Mouse (Mus musculus) intestine, postnatal 0 days (tissue): Measurements from ENCODE around the gene Rplp2. TPM values are rescaled to one million over a fixed set of nuclear protein-coding genes. Genes with fewer than 3 reads are reported as not detected.
"Not testable (repeated sequence)": the region's sequence is repeated elsewhere in the genome, so short reads cannot be mapped to it uniquely, and the experiment has no call there.

Source experiments
- ATAC-seq: fragments of 200-750 bp; cut with Nextera tagmentation; 2 replicates; pipeline ENCODE4 v1.8.0; 2017; ENCODE audit warnings: mild to moderate bottlenecking, moderate TSS enrichment, moderate library complexity
- H3K27ac ChIP-seq: fragments of 300-500 bp; sonication (generic); 2 replicates; pipeline ENCODE4 v1.5.1; 2014; ENCODE audit warnings: mild to moderate bottlenecking, low read depth, low read length, moderate library complexity
- H3K27me3 ChIP-seq: fragments of 300-500 bp; sonication (generic); replicated peaks from 2 replicates; pipeline ENCODE4 v1.6.1; 2014; ENCODE audit warnings: low read length, mixed read lengths; ENCODE audit not compliant: control insufficient read depth, insufficient read depth
- H3K36me3 ChIP-seq: fragments of 300-500 bp; sonication (generic); 2 replicates; pipeline ENCODE4 v1.6.1; 2014; ENCODE audit warnings: mild to moderate bottlenecking, moderate library complexity; ENCODE audit not compliant: control insufficient read depth, insufficient read depth
- H3K4me1 ChIP-seq: fragments of 300-500 bp; sonication (generic); replicated peaks from 2 replicates; pipeline ENCODE4 v1.6.1; 2014; ENCODE audit warnings: antibody characterized with exemption, low read length, mixed read lengths; ENCODE audit not compliant: control insufficient read depth, insufficient read depth
- H3K4me2 ChIP-seq: fragments of 300-500 bp; sonication (generic); replicated peaks from 2 replicates; pipeline ENCODE4 v1.6.1; 2014; ENCODE audit warnings: low read depth, mild to moderate bottlenecking, moderate library complexity
- H3K4me3 ChIP-seq: fragments of 300-500 bp; sonication (generic); 2 replicates; pipeline ENCODE4 v1.5.1; 2014; ENCODE audit warnings: low read depth, low read length
- H3K9ac ChIP-seq: fragments of 300-500 bp; sonication (generic); 2 replicates; pipeline ENCODE4 v1.6.1; 2014; ENCODE audit warnings: mild to moderate bottlenecking, low read depth, low read length
- H3K9me3 ChIP-seq: fragments of 300-500 bp; sonication (generic); 2 replicates; pipeline ENCODE4 v1.6.1; 2016; ENCODE audit warnings: mixed run types; ENCODE audit not compliant: control insufficient read depth
- CTCF ChIP-seq: sonication (generic); IDR thresholded peaks from 2 replicates; pipeline ENCODE4 v1.5.1; 2016; ENCODE audit warnings: low read depth, mild to moderate bottlenecking, control low read depth, antibody characterized with exemption, moderate library complexity
- WGBS: fragments of 180-500 bp; shearing (Covaris S2); extraction: QIAGEN DNeasy Blood & Tissue Kit; methylation state at CpG from one replicate; pipeline ENCODE4 v1.1.7; 2014; 5-methylcytosine and 5-hydroxymethylcytosine counted together
- polyA plus RNA-seq: library from polyadenylated mRNA; unstranded; fragments of >200 nt; fragmentation: Nextera tagmentation; extraction: Ambion mirVana; gene quantifications from 2 replicates; pipeline ENCODE4 v1.2.1, GENCODE M21; 2015

The Rplp2 gene
- polyA plus RNA-seq, 1 experiment from 2014 or later = 968 TPM

DNA sequence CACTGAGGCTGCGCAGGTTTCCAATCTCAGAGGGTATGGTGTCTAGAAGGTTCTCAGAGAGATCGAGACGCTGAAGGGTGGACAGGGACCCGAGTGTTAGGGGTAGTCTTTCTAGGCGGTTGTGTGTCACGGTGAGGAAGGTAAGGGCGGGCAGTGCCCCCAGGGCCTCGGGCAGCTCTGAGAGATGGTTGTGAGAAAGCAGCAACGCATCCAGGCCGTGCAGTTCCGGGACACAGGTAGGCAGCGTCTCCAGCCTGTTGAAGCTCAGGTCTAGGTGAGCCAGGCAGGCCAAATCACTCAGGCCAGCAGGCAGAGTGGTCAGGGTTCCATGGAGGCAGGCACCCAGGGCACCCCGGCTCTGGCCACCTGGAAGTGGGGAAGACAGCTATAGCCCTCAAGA lies 5.0 kb upstream of the Rplp2 start:
- H3K4me2 ChIP-seq = peak overlapping the region; percentile 81; the same call in 1 of the 2 replicates
- WGBS = 90% methylated on average over 13 of the region's 13 CpGs
- H3K4me1 ChIP-seq = no peaks in the 10 kb centered on the region
- peaks cover 21% of the 10 kb centered on the region for H3K36me3 ChIP-seq
- no peaks in the 10 kb centered on the region for H3K9me3 ChIP-seq
- no peak overlapping the region for H3K27ac ChIP-seq
- no peak for ATAC-seq
- H3K27me3 ChIP-seq = no peaks in the 10 kb centered on the region
- no peak overlapping the region for H3K4me3 ChIP-seq
- no peak overlapping the region for H3K9ac ChIP-seq
- no peak for TF ChIP-seq CTCF

DNA sequence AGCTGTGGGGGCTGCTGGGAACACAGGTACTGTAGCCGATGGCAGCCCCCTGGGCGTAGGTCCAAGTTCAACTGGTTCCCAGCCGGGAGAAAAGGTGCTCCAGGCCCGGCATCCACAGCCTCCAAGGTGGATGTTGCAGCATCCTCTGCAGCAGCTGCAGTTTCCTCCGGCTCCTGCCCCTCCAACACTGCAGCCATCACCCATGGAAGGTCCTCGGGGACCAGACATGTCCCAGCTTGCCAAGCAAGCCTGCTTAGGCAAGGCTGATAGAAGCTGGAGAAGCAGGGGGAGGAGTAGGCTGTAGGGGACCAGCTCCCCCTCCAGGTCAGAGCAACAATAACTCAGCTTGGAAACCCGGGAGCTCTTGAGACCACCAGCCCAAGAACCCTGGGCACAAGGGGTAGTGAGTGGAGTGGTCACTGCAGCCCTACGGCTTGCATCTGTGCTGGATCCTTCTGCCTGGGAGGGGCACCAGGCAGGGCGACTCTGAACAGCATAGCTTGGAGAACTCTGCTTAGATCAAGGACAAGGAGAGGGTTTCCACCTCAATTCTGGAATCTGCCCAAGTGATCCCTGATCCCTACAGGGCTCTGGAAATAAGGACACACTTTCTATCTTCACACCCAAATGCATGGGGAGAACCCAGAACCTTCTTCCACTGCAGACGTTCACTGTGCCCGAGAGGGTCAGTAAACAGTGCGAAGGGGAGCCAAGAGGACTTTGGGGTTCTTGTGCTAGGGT lies 3.9 kb upstream of the Rplp2 start:
- Histone ChIP-seq H3K4me1 (peaks cover 2% of the 10 kb centered on the region; the same call in 1 of the 2 replicates), H3K4me2 (peak overlapping the region; percentile 81), H3K27ac (no peak overlapping the region), H3K9me3 (no peaks in the 10 kb centered on the region), H3K36me3 (peaks cover 19% of the 10 kb centered on the region), H3K27me3 (no peaks in the 10 kb centered on the region), H3K4me3 (peak overlapping the region; percentile 46), H3K9ac (peak overlapping the region; percentile 51)
- WGBS = 12% methylated on average over 12 of the region's 12 CpGs
- TF ChIP-seq CTCF = peak; percentile 69
- no peak for ATAC-seq

DNA sequence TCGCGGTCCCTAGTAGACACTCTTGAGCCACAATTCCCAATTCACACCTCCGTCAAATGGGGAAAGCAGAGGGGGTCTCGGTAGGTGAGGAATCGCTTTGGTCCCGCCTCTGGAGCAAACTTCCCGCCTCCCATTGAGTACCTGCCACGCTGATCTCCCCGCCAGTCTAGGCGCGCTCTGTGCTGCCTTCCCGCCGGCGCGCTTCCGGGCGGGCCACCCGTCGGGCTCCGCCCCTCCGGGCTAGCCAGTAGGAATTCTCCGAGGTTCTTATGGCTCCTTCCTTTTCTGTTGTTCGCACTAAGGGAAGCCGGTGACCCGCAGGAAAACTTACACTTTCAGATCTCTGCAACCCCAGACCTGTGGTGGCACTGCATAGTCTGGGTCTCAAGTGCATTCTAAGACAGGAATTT lies 3.3 kb upstream of the Rplp2 start, which contains the start of gene Pidd1:
Gene Pidd1, minus strand, starts transcription at position 198 of the 410 bp plus-strand sequence.
- Histone ChIP-seq H3K9me3 (no peaks in the 10 kb centered on the region), H3K27me3 (no peaks in the 10 kb centered on the region), H3K4me3 (peak within 1 kb of the TSS; percentile 46), H3K4me2 (peak within 1 kb of the TSS; percentile 81), H3K36me3 (peaks cover 21% of the 10 kb centered on the region), H3K27ac (0 out of 2 replicates have a peak within 1 kb of the TSS, but pooled peaks have one; percentile 46), H3K9ac (peak within 1 kb of the TSS; percentile 51), H3K4me1 (peaks cover 8% of the 10 kb centered on the region)
- peak; percentile 52 for ATAC-seq
- no peak for TF ChIP-seq CTCF
- WGBS = 0% methylated on average over 25 of the region's 25 CpGs

DNA sequence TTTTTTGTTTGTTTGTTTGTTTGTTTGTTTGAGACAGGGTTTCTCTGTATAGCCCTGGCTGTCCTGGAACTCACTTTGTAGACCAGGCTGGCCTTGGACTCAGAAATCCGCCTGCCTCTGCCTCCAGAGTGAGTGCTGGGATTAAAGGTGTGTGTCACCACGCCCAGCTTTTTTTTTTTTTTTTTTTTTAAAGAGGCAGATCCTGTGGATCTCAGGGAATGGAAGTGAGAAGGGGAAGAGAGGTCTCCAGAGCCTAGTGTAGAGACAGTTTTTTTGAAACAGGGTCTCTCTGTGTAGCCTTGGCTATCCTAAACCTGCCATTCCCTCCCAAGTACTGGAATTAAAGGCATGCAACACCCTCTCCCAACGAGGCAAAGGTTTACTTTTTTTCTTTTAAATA lies 796 bp upstream of the Rplp2 start:
- H3K9ac ChIP-seq, H3K4me2 ChIP-seq, ATAC-seq, H3K4me1 ChIP-seq, H3K9me3 ChIP-seq, H3K27me3 ChIP-seq, H3K27ac ChIP-seq, H3K4me3 ChIP-seq: not testable (repeated sequence)
- WGBS = 75% methylated on average over 3 of the region's 3 CpGs
- peaks cover 22% of the 10 kb centered on the region for H3K36me3 ChIP-seq

DNA sequence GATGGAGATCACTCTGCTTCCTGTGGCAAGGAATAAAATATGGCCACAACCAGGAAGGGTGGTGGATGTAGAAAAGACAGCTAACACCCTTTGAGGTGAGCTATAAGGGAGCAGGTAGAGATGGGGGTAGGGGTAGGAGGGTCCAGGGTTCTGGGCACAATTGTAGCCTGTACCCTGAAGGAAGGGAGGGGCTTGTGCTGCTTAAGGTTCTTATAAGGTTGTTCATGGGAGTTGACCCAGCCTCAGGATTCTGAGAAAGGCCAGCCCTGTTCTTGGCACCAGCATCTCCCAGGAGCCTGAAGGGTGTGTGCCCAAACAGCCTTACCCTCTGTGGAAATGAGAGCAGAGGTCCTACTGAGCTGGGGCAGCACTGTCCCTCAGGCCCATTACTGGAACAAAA lies 4.8 kb downstream of the Rplp2 start:
- Histone ChIP-seq H3K4me3 (no peak overlapping the region), H3K27me3 (no peaks in the 10 kb centered on the region), H3K4me2 (no peak overlapping the region), H3K36me3 (peaks cover 31% of the 10 kb centered on the region), H3K4me1 (peaks cover 9% of the 10 kb centered on the region), H3K9ac (no peak overlapping the region), H3K27ac (no peak overlapping the region), H3K9me3 (no peaks in the 10 kb centered on the region)
- TF ChIP-seq CTCF = no peak
- ATAC-seq = no peak

DNA sequence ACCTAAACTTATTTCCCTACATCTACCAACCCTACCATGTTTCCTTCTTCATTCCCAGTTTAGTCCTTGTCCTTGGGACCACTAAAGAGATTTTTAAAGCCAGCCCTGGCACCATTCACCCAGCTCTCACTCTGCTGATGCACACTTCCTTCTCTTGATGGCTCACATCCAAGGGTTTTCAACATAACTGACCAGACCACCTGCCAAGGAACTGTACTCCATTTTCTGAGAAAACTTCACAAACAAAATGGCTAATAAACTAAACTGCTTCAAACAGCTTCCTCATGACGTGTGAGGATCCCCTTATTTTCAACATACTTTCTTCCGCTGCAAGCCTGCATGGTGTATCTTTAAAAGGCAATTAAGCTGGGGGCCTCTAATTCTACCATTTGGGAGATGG lies 6.5 kb downstream of the Rplp2 start:
- Histone ChIP-seq H3K36me3 (peaks cover 39% of the 10 kb centered on the region), H3K9me3 (no peaks in the 10 kb centered on the region), H3K27ac (no peak overlapping the region), H3K27me3 (no peaks in the 10 kb centered on the region), H3K4me1 (peaks cover 3% of the 10 kb centered on the region), H3K4me3 (no peak overlapping the region), H3K9ac (no peak overlapping the region), H3K4me2 (no peak overlapping the region)
- 66% methylated on average over 2 of the region's 2 CpGs for WGBS
- TF ChIP-seq CTCF = no peak
- ATAC-seq = no peak
